Mouse (Mus musculus): ENCODE data around the gene Lrrc2.

Lrrc2 gene

DNA sequence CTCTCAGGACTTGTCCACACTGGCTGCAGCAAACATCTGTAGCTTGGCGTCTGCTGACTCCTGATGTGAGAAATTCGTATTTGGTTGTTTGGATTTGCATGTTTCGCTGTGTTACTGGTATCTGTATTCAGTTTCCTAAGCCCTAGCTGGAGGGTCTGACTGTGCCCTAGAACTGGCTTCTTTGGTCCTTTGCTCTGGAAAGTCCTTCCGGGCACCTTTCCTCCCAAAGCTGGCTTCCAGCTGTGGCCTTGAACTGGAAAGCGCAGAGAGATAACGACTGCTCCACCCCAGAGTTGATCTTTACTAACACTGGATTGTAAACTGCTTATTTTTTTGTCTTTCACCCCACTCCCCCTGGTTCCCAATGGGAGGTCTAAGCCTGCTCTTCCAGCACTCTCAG, 3.4 kb upstream of the Lrrc2 start:
- DNase-seq (ENCODE audit: low spot score), result no peak

DNA sequence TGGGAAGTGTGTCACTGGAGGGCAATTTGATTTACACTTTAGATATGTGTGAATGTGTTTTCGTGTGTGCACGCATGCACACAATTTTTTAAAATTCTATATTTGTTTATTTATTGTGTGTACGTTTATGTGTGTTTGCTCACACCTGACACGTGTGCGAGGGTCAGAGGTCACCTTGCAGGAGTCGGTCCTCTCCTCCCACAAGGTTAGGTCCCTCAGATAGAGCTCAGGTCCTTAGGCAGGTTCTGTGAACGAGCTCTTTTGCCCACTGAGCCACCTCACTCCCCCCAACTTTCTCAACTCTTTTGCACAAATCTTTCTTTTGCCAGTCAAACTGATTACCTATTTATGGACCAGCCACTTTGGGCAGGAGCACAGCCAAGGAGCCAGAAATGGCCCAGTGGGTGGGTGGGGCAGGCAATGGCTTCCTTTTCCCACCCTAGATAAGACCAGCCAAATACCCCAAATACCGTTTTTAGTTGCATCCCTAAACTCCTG, 2.5 kb upstream of the Lrrc2 start:
- DNase-seq (ENCODE audit: low spot score), result no peak

DNA sequence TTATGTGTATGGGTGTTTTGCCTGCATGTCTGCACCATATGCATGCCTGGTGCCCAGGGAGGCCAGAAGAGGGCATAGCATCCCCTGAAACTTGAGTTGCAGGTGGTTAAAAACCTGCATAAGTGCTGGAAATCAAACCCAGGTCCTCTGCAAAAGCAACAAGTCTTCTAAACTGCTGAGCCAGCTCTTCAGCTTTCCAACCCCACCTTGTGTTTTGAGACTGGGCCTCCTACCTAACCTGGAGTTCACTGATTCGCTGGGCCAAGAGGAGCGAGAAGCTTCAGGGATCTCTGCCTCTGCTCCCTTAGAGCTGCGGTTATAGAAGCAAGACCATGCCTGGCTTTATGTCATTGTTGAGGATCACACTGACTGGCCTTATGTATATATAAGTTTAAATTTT, 1.2 kb upstream of the Lrrc2 start:
- DNase-seq (ENCODE audit: low spot score), result no peak

DNA sequence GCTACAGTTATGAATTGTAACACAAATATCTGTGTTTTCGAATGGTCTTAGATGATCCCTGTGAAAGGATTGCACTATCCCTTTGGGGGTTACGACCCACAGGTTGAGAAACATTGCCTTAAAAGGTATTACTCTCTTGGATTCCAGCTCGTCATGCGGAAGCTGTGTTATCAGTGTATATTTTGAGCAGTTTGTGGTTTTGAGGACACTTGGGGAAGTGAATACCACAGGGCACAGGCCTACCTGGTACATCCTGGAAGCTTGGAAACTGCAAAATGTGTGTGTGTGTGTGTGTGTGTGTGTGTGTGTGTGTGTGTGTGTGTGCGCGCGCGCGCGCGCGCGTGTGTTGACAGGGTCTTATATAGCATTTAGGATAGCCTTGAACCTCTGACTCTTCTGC, 521 bp downstream of the Lrrc2 start:
- no peak for DNase-seq (ENCODE audit: low spot score)

DNA sequence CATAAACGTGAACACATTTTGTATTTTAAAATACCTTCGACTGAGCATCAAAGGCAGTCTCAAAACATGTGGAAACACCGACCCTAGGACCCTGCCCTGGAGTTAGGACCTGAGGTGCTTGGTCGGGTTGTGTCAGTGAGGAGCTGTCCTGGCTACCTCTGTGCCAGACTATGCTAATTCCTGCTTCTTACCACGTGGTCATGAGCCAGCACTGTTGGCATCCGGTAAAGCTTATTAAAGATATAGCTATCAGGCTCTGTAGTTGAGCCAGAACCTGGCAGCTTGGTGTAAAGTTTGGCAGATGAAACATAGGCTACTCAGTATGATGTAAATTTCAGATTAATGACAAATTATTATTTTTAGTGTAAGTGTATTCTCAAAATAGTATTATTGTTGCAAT, 1.1 kb downstream of the Lrrc2 start:
- no peak for DNase-seq (ENCODE audit: low spot score)

DNA sequence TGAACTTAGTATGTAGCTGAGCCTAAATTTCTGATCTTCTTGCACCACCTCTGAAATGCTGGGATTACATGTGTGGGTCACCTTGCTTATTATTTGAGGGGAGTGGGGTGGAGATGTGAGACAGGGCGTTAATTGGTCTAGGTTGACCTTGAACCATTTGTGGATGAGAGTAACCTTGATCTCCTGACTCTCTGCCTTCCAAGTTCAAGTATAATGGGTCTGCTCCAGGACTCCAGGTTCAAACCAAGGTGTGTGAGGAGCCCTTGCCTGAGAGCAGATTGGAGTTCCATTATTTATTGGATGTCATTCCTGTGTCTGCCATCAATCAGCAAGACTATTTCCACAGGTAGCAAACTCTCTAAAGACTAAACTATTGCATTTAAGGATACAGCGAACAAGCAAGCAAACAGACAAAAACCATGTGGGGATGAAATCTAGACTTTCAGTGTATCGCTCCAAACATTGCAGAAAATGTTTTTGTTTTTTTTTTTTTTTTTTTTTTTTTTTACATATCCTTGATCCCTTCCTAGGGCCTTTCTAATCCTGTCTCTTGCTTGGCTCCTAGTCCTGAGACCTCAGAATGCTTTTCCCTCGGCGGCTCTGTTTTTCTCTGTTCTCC, 1.7 kb downstream of the Lrrc2 start:
- DNase-seq (ENCODE audit: low spot score), result no peak

DNA sequence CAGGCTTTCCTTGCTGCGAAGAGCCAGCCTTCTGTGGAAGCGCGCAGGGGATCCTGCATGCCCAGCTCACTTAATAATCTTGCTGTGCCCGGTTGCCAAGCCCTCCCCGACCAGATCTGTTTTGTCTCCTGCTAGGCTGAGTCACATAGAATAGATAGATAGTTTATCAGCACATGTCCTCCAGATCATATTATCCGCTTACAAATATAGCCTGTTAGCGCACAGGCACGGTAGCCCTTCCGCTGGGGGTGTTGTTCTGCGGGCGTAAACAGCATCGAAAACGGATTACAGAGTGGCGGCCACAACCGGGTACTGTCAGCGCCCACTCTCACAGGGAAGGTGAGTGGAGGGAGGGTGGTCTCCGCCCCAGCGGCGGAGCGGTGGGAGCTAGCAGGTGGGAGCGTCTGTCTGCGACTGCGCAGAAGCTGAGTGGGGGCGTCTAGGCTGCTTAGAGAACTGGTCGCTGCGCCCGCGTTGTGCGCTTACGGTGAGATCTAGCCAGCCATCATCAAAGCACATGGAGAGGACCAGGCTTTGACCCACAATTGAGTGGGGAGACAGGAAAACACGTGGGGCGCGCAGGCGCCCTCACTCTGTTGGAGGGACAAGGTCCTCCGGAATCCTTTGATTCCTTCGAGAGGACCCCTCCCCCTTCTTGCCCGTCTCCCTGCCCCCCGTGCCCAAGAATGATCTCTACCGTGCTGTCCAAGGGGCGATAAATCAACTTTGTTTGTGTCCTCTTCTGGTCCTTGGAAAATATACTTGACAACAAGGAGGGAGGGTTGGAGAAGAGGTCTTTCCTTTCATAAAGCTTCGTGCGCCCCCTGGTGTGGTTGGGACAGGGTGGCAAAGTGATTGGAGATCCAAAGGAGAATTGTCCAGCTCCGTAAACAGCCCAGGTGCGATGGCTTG, 2.5 kb downstream of the Lrrc2 start:
- DNase-seq (ENCODE audit: low spot score), result peak; percentile 11

DNA sequence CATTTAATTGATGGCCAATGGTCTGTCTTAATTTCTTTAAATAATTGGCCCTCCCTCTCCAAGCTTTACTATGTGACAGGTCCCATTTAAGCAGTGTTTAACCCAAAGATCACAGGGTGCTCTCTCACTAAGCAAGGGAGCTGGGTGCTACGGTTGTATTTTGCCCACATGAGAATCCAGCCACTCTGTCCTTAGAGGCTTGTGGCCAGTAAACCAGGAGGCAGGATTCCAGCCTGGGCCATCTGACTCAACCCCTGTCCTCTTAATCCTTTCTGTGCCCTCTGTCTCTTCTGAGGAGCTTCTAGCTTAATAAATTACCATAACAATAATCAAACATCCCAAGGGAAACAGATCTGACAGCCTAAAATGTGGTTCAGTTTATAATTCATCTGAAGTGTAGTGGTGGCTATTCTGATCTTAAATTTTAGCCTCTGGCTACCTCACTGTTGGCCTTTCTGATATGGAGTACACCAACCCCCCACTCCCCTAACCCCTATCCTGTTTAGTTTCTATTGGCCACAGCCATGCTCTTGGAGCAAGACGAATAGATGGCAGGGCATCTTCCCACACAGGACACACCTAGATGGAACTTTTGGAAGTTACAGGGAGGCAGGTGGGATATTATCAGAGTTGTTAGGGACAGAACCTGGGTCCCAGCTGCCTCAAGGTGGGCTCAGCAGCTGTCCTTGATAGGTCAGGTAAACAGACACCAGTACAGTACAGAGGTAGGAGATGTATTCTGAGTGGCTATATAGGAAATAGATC, 3.5 kb downstream of the Lrrc2 start:
- no peak for DNase-seq (ENCODE audit: low spot score)

DNA sequence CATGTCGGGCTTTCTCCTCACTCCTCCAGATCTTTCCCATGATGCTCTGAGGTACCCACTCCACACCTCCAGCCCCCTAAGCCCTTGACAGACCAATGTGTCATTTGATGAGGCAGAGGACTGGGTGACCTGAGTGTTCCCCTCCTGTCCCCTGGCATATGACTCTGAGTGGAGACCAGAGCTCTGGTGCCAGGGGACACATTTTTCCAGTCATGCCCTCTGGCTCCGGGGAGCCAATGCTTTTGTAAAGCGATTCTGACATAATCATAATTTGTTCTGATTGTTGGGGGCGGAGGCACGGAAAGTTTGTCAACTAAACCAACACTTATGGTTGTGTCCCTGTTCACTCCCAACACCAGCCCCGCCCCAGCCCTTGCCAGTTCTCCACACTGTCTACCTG, 4.6 kb downstream of the Lrrc2 start:
- no peak for DNase-seq (ENCODE audit: low spot score)

DNA sequence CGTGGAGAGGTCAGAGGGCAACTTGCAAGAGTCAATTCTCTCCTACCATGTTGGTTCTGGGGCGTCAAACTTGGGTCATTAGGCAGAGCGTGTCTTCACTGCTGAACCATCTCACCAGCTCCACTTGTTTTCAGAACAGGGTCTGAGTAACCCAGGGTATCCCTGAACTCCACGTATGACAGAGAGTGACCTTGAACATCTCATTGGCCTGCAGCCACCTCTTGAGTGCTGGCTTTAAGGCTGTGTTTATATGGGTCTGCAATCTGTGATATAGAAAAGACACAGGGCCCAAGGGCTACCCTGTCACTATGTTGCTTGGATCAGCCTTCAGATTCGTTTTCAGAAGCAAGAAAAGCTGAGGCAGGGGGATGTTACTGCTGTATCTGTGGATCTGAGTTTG, 8.3 kb downstream of the Lrrc2 start:
- DNase-seq (ENCODE audit: low spot score), result no peak

DNA sequence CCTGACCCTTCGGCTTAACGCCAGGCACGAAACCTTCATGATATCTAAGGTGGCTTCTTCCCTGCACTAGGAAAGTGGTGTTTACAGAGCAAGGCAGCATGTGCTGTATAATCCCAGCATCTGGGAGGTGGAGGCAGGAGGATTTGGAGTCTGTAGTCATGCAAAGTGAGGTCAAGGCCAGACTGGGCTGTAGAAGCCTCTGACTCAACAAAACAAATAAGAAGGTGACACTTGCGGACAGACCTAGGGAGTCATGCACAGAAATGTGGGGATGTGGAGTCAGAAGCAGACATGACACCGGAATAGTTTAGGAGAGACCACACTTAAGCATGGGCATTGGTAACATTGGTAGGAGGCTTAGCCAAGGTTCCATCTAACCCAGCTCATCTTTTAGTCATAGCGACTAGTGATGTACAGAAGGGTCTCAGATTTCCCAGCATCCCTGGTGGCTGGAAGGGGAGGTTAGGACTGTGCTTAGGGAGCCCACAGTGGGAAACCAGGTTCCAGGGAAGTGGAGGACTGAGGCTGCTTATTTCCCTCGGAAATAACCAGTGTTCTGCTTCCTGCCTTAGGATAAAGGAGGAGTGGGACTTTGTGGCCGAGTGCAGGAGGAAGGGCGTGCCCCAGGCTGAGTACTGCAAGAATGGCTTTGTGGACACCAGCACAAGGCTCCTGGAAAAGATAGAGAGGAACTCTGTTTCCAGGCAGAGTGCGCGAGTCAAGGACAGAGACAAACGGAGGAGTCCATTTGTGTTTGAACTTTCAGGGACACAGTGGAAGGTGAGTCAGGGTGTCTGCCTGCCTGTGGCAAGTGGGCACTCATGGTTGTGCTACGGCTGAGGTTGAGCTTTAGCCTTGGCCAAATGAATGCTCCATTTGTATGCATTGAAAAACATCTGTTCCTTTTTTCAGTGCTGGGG, 9.1 kb downstream of the Lrrc2 start:
- no peak for DNase-seq (ENCODE audit: low spot score)

DNA sequence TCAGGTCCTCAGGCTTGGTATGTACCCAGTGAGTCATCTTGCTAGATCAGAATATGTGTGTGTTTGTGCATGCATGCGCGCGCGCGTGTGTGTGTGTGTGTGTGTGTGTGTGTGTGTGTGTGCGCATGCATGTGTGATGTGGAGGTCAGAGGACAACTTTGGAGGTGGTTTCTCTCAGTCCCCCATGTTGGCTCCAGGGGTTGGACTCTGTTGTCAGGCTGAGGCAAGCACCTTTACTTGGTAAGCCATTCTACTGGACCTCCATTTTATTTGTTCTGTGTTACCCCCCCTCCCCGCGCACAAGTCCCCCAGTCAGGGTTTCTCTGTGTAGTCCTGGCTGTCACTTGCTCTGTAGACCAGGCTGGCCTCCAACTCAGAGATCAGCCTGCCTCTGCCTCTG, 10.0 kb downstream of the Lrrc2 start:
- DNase-seq (ENCODE audit: low spot score), result no peak

DNA sequence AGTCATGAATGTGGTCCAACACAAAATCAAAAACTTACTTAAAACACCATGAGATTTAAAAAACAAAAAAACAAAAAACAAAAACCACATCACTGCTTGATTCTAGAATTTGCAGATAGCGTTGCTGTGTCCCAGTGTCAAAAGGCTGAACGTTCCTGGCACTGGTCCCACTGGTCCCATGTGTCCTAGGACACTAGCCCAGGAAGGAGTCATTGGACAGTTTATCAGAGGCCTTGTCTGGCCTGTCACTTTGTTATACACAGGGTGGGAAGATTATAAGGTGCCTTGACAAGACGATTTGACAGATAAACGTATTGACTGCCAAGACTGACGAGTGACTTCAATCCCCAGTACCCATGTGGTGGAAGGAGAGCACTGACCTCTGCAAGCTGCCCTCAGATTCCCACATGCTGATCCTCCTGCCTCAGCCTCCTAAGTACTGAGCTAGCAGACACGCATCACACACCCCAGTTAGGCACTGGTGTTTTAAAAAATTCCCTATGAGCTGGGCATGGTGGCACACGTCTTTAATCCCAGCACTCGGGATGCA, 12.3 kb downstream of the Lrrc2 start:
- peak; percentile 32 for DNase-seq (ENCODE audit: low spot score)

DNA sequence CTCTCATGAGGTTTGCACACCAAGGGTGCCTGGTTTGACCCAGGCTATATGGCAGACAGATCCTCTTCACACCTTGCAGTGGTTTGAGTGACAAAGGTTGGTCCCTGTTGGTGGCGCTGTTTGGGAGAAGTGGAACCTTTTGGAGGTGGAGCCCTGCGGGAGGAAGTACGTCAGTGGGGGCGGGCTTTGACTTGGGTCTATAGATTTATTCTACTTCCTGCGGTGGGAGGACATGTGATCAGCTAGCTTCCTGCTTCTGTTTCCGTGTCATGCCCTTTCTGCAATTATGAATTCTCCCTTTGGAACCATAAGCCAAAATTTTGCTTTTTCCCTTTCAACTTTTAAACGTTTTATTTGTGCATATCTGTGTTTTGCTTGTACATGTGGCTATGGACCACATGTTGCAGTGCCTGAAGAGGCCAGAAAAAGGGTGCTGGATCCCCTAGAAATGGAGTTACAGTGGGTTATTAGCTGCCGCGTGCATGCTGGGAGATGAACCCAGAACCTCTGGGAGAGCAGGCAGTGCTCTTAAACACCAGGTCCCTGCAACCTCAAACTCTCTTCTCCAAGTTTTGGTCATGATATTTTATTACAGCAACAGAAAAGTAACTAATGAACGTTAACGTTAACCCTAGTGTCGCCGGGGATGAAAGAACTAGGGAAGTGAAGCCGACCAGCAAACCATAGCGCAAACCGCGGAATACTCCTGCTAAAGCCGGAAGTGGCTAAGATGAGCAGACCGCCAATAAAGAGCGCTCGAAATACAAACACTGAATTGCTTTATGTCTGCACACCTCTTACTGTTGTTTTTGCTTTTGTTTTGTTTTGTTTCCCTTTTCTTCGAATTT, 13.9 kb downstream of the Lrrc2 start:
- no peak for DNase-seq (ENCODE audit: low spot score)

DNA sequence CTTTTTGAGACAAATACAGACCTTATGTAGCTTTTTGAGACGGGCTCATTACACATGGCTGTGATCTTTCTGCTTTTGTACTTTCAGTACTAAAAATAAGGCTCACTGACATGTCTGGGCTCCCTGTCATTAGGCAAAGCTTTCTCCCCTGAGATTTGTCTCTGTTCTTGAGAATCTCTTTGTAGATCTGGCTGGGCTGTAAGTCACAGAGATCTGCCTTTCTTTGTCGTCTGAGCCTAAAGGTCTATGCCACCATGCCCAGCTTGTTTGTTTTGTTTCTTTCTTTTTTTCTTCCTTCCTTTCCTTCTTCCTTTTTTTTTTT, 14.5 kb downstream of the Lrrc2 start:
- no peak for DNase-seq (ENCODE audit: low spot score)

DNA sequence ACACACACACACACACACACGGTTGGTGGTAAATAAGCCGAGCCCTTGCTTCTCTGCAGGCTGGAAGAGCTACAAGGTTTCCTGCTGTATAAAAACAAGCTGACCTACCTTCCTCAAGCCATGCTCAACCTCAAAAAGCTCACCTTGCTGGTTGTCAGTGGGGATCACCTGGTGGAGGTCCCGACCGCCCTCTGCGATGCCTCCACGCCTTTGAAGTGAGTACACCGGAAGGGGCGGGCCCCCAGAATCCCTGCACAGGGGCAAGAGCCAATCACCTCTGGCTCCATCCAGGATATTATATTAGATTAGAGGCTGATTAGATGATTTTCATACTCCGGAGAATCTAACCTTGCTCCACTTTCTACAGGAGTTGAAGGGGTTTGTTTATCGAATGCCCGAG, 28.1 kb downstream of the Lrrc2 start:
- DNase-seq (ENCODE audit: low spot score), result no peak

DNA sequence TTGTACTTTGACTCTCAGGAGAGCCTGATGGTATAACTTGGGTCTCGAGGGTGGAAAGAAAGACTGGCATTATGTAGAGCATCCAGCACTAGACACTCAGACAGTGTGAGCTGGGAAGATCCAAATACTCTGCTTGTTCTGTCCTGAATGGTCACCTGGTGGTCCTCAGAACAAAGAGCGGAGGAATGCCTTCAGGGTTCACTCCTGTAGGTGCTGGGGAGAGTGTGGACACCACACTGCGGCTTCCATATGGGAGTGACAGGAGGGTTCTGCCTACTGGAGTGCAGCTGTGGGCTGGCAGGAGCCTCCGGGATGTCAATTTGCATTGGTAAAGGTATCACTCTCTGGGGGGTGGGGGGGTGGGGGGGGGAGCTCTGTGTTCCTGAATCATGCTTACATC, 31.0 kb downstream of the Lrrc2 start:
- DNase-seq (ENCODE audit: low spot score), result no peak

DNA sequence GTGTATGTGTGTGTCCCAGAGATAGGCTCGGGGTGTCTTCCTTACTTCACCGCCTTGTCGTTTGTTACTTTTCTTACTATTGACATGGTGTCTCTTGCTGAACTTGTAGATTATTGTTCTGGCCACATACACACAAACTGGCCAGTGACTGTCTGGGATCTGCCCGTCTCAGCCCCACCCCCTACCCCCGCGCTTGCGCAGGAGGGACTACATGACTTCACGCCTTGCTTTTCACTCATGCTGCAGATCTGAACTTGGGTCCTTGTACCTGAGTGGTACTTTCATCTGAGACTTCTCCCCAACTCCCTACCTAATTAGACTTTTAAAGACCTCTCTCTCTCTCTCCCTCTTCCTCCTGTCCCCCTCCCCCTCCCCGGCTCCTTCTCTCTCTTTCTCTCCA, 32.8 kb downstream of the Lrrc2 start:
- DNase-seq (ENCODE audit: low spot score), result no peak

DNA sequence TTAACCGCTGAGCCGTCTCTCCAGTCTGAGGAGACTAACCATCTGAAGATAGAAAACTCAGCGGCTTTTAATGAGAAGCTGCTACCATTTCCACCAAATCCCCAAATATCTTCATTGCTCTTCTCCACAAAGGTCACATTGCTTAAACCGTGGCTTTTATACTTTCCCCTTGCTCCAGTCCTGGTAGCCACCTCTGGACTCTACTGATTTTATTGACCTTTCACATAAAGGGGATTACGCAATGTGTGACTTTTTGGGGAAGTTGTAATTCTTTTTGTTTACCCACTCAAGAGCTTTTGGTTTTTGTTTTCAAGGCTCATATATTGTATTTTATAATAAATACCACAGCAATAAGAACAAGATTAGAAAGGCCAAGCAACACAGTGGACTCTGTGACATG, 34.2 kb downstream of the Lrrc2 start:
- DNase-seq (ENCODE audit: low spot score), result no peak

DNA sequence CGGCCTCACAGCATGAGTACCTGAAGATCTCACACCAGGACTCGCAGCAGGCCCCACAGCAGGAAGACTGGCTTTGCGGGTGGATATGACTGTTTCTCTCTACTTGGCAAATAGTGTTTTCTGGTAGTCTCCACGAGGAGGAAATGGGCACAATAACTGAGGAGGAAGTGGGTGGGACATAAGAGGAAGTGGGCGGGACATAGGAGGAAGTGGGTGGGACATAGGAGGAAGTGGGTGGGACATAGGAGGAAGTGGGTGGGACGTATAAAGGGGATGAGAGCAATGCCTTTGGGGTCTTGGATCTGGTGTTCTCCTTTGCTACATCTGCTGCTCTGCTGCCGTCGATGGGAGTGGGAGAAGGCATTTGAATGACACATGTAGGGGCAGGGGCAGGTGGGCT, 34.6 kb downstream of the Lrrc2 start:
- no peak for DNase-seq (ENCODE audit: low spot score)

DNA sequence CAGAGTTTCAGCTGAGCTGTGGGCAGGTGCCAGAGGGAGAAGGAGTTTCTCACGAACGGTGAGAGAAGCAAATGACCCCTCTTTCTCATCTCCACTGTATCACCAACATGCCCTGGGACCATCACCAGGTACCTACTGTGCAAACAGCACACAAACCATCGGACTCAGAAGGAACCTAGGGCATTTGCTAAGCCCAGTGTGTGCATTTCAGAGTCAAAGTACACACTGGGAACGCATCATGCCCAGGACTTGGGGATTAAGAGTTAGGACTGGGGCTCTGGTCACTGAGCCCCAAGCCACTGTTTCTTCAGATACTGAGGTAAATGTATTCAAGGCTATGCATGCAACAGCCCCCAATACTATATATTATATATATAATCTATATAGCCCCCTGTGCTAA, 36.0 kb downstream of the Lrrc2 start:
- no peak for DNase-seq (ENCODE audit: low spot score)

Measured in adipocyte (in vitro differentiated cells).